Mouse (Mus musculus) spleen, adult 18-20 months (tissue): ENCODE measurements around the gene Gm9736.
"Not testable (repeated sequence)": the region's sequence is repeated elsewhere in the genome, so short reads cannot be mapped to it uniquely, and the experiment has no call there.

ENCODE experiments used
- DNase-seq, 2 experiments: peaks; one replicate each; pipeline ENCODE4 v3.0.0; 2022; ENCODE audit warnings: mixed read lengths in 2 of 2

Gm9736 gene

DNA sequence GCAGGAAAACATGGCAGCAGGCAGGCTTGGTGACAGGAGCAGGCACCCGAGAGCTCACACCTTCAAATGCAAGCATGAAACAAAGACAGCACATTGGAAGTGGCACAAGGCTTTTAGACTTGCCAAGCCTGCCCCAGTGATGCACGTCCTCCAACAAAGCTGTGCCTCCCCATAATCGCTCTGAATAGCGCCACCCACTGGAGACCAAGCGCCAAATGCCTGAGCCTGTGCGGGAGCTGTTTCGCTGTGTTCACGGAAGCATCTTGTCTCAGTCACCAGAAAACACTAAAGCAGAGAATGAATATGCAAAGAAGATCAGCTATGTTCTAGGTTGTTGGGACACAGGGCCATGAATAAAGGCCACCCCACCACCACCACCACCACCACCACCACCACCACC lies 26.3 kb downstream of the Gm9736 start:
- DNase-seq = no peak

DNA sequence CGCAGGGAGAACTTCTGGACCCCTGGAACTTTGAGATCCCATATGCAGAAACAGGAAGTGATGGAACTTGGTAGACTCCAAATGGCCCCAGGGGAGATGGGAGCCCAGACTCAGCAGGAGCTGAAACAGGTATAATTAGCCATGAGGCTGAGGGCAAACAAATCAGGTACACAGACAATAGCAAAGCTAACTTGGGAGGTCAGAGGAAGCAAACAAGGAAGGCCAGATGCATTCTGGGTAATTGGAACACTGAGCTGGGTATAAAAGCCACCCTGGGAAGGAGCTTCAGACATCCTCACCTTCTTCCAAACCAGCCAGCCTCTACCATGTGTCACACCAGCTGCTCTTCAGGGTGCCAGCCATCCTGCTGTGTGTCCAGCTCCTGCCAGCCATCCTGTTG lies 30.9 kb downstream of the Gm9736 start, which contains the start of gene Krtap12-1:
TSS of gene Krtap12-1 (plus strand) at position 301 of the 400 bp plus-strand sequence.
- DNase-seq = not testable (repeated sequence)

DNA sequence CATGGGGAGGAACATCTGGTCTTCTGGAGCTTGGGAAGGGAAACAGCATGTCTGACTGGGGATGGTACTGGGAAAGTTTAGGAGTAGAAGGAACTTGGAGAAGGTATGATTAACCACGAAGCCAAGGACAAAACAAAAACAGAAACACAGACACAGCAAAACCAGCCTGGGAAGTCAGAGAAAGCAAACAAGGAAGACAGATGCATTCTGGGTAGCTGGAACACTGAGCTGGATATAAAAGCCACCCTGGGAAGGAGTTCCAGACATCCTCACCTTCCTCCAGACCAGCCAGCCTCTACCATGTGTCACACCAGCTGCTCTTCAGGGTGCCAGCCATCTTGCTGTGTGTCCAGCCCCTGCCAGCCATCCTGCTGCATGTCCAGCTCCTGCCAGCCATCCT lies 35.6 kb downstream of the Gm9736 start, which contains the start of gene Gm10142:
TSS of gene Gm10142 (plus strand) at position 301 of the 400 bp plus-strand sequence.
- no peak for DNase-seq

DNA sequence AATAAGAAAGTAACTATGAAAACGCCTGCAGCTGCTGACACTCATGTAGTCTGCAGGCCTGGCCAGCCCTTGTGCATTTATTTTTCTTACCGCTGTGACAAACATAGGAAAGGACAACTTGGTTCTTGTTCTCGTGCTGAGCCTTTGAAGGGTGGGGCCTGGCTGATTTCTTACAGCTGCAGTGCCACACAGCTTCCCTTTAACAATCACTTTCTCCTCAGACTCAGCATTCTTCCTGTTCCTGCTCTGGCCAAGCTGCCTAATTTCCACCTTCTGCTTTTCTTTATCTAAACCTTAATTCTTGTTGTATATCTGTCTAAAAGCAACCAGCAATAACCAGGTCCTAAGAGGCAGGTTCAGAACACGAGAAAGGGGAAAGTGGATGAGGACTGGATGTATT lies 37.4 kb downstream of the Gm9736 start:
- DNase-seq = no peak

DNA sequence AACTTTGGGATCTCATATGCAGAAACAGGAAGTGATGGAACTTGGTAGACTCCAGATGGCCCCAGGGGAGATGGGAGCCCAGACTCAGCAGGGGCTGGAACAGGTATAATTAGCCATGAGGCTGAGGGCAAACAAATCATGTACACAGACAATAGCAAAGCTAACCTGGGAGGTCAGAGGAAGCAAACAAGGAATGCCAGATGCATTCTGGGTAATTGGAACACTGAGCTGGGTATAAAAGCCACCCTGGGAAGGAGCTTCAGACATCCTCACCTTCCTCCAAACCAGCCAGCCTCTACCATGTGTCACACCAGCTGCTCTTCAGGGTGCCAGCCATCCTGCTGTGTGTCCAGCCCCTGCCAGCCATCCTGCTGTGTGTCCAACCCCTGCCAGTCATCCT lies 40.0 kb downstream of the Gm9736 start, which contains the start of gene Gm10024:
TSS of gene Gm10024 (plus strand) at position 301 of the 400 bp plus-strand sequence.
- DNase-seq = not testable (repeated sequence)

DNA sequence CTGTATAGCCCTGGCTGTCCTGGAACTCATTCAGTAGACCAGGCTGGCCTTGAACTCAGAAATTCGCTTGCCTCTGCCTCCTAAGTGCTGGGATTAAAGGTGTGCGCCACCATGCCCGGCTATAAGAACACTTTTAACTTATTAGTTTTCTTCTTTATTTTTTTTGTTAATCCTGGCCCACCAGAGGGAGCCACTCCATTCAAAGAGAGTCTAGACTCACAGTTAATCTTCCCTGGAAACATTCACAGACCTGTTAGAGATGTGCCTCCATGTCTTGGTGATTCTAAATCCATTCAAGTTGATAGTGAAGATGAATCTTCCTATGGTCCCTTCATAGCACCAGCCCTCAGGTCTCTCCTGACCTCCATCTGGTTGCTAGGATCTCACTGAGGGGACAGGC lies 41.3 kb downstream of the Gm9736 start:
- DNase-seq = no peak

DNA sequence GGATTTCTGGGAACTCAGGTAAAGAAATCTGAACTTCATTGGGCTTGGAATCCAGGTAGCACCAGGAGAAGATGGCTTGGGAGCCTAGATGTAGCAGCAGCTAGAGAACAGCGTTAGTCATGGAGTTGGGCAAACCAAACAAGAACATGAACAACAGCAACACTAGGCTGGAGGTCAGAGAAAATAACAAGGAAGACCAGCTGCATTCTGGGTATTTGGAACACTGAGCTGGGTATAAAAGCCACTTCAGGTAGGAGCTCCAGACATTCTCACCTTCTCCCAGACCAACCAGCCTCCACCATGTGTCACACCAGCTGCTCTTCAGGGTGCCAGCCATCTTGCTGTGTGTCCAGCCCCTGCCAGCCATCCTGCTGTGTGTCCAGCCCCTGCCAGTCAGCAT lies 44.8 kb downstream of the Gm9736 start, which contains the start of gene Gm10272:
TSS of gene Gm10272 (plus strand) at position 301 of the 400 bp plus-strand sequence.
- no peak for DNase-seq
